Mouse (Mus musculus) CD4-positive, CD25-positive, alpha-beta regulatory T cell, adult 9 weeks (primary cell): ENCODE measurements around the gene Pus3. TPM values are rescaled to one million over a fixed set of nuclear protein-coding genes. Genes with fewer than 3 reads are reported as not detected.

ENCODE experiments used
- polyA plus RNA-seq: library from polyadenylated mRNA; unstranded; fragments of 100-300 nt; shearing (Covaris generic); gene quantifications from one replicate; pipeline ENCODE4 v1.2.1, GENCODE M21; 2017

Pus3 gene
- polyA plus RNA-seq: 41.1 TPM

GRCm38 (mm10) chr9:35558257-35559008, at the start of gene Pus3, which contains the start of gene Ddx25:
TSS of gene Pus3 (plus strand) at chr9:35558595.
TSS of gene Ddx25 (minus strand) at chr9:35558528.

GRCm38 (mm10) chr9:35518169-35518568, 40.2 kb upstream of the Pus3 start, which contains the start of gene Gm1113:
TSS of gene Gm1113 (minus strand) at chr9:35518269.

GRCm38 (mm10) chr9:35569571-35570534, 11.5 kb downstream of the Pus3 start, which contains the start of the genes Pate2 and Hyls1:
TSS of gene Pate2 (plus strand) at chr9:35570284.
TSS of gene Hyls1 (minus strand) at chr9:35570398.

GRCm38 (mm10) chr9:35611841-35612240, 53.4 kb downstream of the Pus3 start, which contains the start of gene Pate4:
TSS of gene Pate4 (minus strand) at chr9:35611941.

Other genes with a start within 250 kb of the Pus3 start
- 3.6 TPM for gene Cdon, start 137.5 kb upstream of the Pus3 start, polyA plus RNA-seq
- gene Gm1113, start 40.3 kb upstream of the Pus3 start, polyA plus RNA-seq: not detected
- gene Ddx25, start 67 bp upstream of the Pus3 start, polyA plus RNA-seq: 0.10 TPM
- not detected for gene Pate2, start 11.7 kb downstream of the Pus3 start, polyA plus RNA-seq
- 11.0 TPM for gene Hyls1, start 11.8 kb downstream of the Pus3 start, polyA plus RNA-seq
- not detected for gene Pate4, start 53.3 kb downstream of the Pus3 start, polyA plus RNA-seq
- not detected for gene Pate3, start 89.6 kb downstream of the Pus3 start, polyA plus RNA-seq
- not detected for gene Pate1, start 128.8 kb downstream of the Pus3 start, polyA plus RNA-seq
- not detected for gene Gm17677, start 182.5 kb downstream of the Pus3 start, polyA plus RNA-seq
- not detected for gene Gm17727, start 219.5 kb downstream of the Pus3 start, polyA plus RNA-seq
- not detected for gene Gm27235, start 231.5 kb downstream of the Pus3 start, polyA plus RNA-seq
- not detected for gene D730048I06Rik, start 231.5 kb downstream of the Pus3 start, polyA plus RNA-seq